Mouse (Mus musculus): ENCODE data around the gene Emx2. TPM values are rescaled to one million over a fixed set of nuclear protein-coding genes. Genes with fewer than 3 reads are reported as not detected.

Gene Emx2
- not detected in 2 replicates for polyA plus RNA-seq (2012)

DNA sequence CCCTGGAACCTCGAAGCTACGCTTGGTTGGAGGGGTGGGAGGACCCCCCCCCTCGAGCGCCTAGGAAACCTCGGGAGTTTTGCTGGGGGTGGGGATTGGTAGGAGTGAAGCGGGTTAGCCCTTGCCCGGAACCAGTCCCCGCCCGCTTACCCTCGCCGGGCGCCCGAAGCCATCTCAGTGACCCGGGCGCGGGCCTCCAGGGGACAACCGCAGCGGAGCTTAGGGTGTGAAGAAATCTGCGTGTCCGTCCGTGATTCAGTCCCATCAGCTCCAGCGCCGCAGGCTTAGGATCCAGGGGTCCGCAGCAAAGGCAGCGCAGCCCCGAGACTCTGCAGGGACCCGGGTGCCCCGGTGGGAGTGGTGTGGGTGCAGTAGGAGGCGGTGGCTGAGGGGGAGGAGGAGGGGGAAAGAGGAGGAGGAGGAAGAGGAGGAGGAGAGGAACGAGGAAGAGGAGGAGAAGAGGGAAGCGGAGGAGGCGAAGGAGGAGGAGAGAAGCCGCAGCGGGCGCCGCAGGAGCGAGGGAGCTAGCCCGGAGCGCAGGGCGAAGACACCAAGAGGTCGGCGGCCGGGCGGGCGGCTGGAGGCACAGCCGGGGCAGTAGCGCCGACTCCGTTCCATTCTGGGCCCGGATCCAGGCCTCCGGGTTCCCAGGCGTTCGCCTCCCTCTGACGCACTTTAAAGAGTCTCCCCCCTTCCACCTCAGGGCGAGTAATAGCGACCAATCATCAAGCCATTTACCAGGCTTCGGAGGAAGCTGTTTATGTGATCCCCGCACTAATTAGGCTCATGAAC lies at the start of gene Emx2:
Emx2 (plus strand) TSS at position 422 of the 792 bp plus-strand sequence.
- TF ChIP-seq GATA1 (IDR thresholded peaks at IDR 0.05; ENCODE audit: low read length) = no peak

GRCm38 (mm10) chr19:59414128-59414527 lies 44.0 kb upstream of the Emx2 start:
- no peak for TF ChIP-seq GATA1 (IDR thresholded peaks at IDR 0.05; ENCODE audit: low read length)

GRCm38 (mm10) chr19:59418024-59418423 lies 40.1 kb upstream of the Emx2 start:
- TF ChIP-seq GATA1 (IDR thresholded peaks at IDR 0.05; ENCODE audit: low read length) = no peak

GRCm38 (mm10) chr19:59418671-59419070 lies 39.5 kb upstream of the Emx2 start:
- no peak for TF ChIP-seq GATA1 (IDR thresholded peaks at IDR 0.05; ENCODE audit: low read length)

GRCm38 (mm10) chr19:59422393-59422792 lies 35.8 kb upstream of the Emx2 start:
- TF ChIP-seq GATA1 (IDR thresholded peaks at IDR 0.05; ENCODE audit: low read length) = no peak

DNA sequence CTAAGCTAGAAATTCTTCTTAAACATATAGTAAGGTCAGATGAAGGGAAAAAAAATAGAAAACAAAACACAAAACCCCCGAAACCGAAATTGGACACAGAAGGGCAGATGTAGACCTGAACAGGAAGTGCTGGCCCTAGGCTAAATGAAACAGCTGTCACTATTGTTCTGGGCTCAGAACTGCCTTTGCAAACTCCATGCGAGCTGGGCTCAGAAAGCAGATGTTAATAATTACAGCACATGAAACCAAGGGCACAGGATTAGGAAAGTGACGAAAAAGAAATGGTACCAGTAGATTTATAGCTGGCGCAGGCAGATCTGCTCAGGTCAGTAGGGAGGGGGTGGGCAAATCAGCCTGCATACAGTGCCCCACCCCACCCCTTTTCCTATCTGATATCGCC lies 34.5 kb upstream of the Emx2 start:
- no peak for TF ChIP-seq GATA1 (IDR thresholded peaks at IDR 0.05; ENCODE audit: low read length)

GRCm38 (mm10) chr19:59424975-59425374 lies 33.2 kb upstream of the Emx2 start:
- no peak for TF ChIP-seq GATA1 (IDR thresholded peaks at IDR 0.05; ENCODE audit: low read length)

DNA sequence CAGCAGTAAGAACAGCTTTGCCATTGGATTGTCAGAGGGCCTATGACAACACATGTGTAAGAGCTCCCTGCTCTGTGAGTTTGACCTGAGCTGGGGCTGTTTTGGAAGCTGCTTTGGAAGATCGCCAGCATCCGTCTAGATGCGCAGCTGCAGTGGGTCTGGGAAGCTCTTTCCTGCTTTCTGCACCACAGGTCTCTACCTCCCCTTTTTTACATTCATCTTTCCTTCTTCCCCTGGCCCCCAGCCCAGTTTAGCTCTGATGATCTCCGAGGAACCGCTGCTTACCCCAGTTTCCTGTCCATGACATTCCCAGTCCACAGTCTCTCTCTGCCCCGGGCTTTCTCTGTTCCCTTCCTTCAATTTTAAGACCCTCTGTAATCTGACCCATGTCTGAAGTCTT lies 25.9 kb upstream of the Emx2 start:
- no peak for TF ChIP-seq GATA1 (IDR thresholded peaks at IDR 0.05; ENCODE audit: low read length)

DNA sequence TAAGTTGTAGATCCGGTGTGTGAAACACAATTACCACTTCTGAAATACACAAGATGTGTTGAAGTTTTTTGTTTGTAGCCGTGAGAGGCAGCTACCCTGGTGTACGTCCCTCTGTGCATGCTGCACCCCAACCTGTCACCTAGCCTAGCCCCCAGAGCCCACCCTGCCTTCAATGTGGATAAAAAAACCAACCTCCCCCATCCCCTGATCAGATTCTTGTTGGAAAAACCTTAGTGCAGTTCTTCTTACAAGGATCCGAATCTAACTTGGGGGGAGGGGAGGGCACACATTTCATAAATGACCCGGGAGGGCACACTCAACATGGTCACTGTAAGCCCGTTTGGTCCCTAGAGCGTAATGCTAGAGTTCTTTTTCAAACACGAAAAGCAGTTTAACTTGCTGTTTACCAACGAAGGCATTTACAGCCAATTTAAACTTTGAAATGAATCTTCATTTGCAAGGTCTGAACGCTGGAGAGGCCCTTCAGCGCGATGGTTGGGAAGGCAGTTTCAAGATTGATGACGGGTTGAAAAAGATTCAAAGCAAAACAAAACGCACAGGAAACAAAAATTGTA lies 7.5 kb upstream of the Emx2 start:
- TF ChIP-seq GATA1 (IDR thresholded peaks at IDR 0.05; ENCODE audit: low read length) = no peak

GRCm38 (mm10) chr19:59451441-59451951 lies 6.7 kb upstream of the Emx2 start:
- TF ChIP-seq GATA1 (IDR thresholded peaks at IDR 0.05; ENCODE audit: low read length) = no peak

DNA sequence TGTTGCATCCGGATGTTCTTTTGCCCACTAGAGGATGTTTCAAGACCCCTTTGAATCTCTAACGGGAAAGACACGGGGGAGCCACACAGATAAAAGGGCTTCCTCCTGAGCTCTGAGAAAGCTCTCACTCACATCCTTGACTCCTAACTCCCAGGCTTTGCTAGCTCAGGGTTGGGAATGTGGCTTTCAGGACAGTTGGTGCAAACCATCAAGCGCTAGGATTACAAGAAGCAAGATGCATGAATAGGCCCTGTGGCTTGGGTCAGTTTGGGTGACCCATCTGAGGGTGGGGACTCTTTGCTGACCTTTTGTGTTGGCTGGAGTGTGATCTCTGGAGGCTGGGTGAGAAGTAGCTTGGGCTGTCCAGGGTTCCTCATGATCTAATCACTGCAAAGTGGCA lies 5.9 kb upstream of the Emx2 start:
- no peak for TF ChIP-seq GATA1 (IDR thresholded peaks at IDR 0.05; ENCODE audit: low read length)

- TF ChIP-seq GATA1 (IDR thresholded peaks at IDR 0.05; ENCODE audit: low read length) = no peak
Observed at GRCm38 (mm10) chr19:59453591-59453990, 4.6 kb upstream of the Emx2 start.

DNA sequence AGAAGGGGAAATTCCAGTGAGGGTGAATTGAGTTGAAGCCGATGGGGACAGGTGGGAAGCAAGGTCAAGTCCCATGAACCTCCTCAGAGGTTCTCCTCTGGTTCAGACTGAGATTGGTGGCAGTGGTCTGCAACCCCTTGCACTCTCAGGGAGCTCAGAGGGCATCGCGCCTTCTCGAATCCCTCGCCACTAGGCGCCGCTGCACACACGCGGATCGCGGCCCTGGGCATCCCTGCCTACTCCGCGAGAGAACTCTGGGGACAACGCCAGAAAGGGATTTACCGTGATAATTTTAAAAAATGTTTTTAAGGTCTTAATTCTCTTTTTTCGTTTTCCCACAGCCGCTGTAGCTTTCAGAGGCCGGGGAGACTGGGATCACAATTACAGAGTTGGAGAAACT lies 4.0 kb upstream of the Emx2 start:
- no peak for TF ChIP-seq GATA1 (IDR thresholded peaks at IDR 0.05; ENCODE audit: low read length)

DNA sequence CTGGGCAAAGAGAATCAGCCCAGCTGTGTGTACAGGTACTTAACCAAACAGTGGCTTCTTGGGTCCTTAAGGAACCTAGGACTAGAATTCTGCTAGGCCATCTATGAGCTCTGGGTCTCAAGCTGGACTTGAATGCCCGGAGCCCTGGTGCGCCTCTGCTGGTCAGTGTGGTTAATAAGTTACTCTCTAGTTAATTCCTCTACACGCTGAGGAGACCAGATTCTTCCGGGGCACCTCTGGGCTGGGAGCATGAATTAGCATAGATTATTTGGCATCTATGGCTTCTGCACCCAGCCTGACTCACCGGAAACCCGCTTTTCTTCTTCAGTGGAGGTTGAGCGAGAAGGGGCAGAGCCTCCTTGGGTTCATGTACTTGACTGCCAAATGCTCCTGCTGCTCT lies 2.5 kb upstream of the Emx2 start:
- no peak for TF ChIP-seq GATA1 (IDR thresholded peaks at IDR 0.05; ENCODE audit: low read length)

DNA sequence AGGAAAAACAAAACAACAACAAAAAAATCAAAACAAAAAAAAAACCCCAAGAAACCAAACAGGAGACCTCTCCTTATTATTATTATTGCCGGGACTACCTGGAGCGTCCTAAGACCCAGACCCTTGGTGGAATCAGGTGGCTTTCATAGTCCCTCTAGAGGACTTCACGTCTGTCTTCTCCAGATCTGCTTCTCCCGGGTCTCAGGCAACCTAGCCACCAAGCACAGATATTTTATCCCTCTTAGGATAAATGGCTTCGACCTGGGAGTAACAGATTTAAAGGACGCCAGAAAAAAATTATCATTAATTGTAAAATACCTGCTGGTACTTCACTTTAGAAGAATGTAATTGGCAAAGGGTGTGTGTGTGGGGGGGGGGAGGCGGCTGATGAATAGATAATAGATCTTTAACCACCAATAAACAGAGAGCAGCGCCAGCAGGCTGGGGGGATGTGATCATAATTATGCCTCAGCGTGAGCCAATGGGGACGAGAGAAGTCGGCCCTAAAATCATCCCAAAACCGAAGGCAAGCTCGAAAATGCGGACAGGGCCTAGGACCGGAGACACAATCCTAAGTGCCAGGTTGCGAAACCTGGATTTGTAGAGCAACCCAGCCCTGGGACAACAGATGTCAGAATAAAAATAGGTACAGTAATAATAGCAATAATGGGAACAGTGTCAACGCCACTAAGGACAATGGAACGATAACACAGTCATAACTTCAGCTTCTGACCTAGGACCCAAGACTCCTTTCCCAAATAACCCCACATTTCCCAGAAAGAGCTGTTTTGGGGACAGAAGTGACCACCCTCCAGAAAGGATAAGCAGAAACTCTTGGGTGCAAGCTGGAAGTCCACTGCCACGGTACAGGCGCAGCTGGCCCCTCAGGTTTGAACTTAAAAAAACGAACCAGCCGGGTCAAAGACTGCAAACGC lies 894 bp upstream of the Emx2 start:
- no peak for TF ChIP-seq GATA1 (IDR thresholded peaks at IDR 0.05; ENCODE audit: low read length)

DNA sequence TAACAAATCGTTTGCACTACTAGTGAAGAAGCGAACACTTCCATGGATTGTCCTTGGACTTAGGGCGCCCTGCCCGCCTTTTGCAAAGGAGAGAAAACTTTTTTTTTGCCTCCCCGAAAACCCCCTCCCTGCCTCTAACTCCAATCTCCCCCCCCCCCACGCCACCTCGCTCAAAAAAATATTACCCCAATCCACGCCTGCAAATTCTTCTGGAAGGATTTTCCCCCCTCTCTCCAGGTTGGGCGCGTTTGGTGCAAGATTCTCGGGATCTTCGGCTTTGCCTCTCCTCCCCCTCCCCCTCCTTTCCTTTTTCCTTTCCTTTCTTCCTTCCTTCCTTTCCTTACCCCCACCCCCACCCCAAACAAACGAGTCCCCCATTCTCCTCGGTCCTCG lies 567 bp downstream of the Emx2 start:
- no peak for TF ChIP-seq GATA1 (IDR thresholded peaks at IDR 0.05; ENCODE audit: low read length)

All from G1E-ER4 (cell line).